Comparison of ENCODE assay signal across 25 mouse cellular contexts in genomic region chr5:5354684-5355368, GRCm38 (mm10).
"Had no signal": no experiment of that assay in that cellular context is flagged by ENCODE, and none has a peak within 500 bp of the region (broad histone marks: within the 10 kb centered on the region; RNA-seq: fewer than 3 reads in every experiment).

No protein-coding gene starts in this region.

- H3K4me2 ChIP-seq: heart, embryonic 12.5 days; hindbrain, embryonic 12.5 days; hindbrain, embryonic 14.5 days; intestine, embryonic 15.5 days; limb, embryonic 12.5 days; liver, embryonic 11.5 days; liver, embryonic 13.5 days had no signal

- H3K4me3 ChIP-seq: gastrocnemius, adult 2 months; heart, embryonic 10.5 days; heart, embryonic 12.5 days; hindbrain, embryonic 10.5 days; hindbrain, embryonic 12.5 days; intestine, embryonic 15.5 days; layer of hippocampus, adult 2 months; limb, embryonic 12.5 days; liver, embryonic 13.5 days had no signal

- H3K36me3 ChIP-seq: heart, embryonic 12.5 days; hindbrain, embryonic 10.5 days; hindbrain, embryonic 12.5 days; intestine, embryonic 15.5 days; limb, embryonic 12.5 days; liver, embryonic 13.5 days had no signal

- H3K27me3 ChIP-seq: heart, embryonic 12.5 days; hindbrain, embryonic 12.5 days; intestine, embryonic 15.5 days; limb, embryonic 12.5 days; liver, embryonic 13.5 days had no signal

- H3K9me3 ChIP-seq: heart, embryonic 10.5 days; heart, embryonic 12.5 days; hindbrain, embryonic 12.5 days; intestine, embryonic 15.5 days; limb, embryonic 12.5 days; liver, embryonic 13.5 days had no signal

- H3K4me1 ChIP-seq: hindbrain, embryonic 12.5 days; liver, embryonic 13.5 days had no signal

- H3K27ac ChIP-seq: gastrocnemius, adult 2 months; heart, embryonic 10.5 days; hindbrain, embryonic 10.5 days; hindbrain, embryonic 12.5 days; hindbrain, embryonic 14.5 days; intestine, embryonic 15.5 days; layer of hippocampus, adult 2 months; limb, embryonic 12.5 days; liver, embryonic 13.5 days had no signal

- H3K9ac ChIP-seq: heart, embryonic 12.5 days; hindbrain, embryonic 12.5 days; hindbrain, embryonic 14.5 days; intestine, embryonic 15.5 days; limb, embryonic 12.5 days; liver, embryonic 13.5 days had no signal

- DNase-seq: gastrocnemius, adult 2 months; gastrocnemius, postnatal 10 days; gastrocnemius, postnatal 25 days; heart, adult 18-20 months; heart, postnatal 10 days; heart, postnatal 4 days; kidney, adult 18-20 months; kidney, postnatal 14 days; kidney, postnatal 36 days; left cerebral cortex, postnatal 4 days; liver; liver, embryonic 13.5 days had no signal

- ATAC-seq: forebrain, embryonic 16.5 days; hindbrain, embryonic 16.5 days; inflammation-experienced regulatory T-cells, adult 6 months; intestine, embryonic 15.5 days; intestine, postnatal 0 days had no signal
